Mouse (Mus musculus) gastrocnemius, postnatal 36 days (tissue): Measurements from ENCODE around the gene Slc35f4. TPM values are rescaled to one million over a fixed set of nuclear protein-coding genes. Genes with fewer than 3 reads are reported as not detected.

ENCODE experiments used
- DNase-seq, 2 experiments: peaks; one replicate each; pipeline ENCODE4 v3.0.0; 2022
- intact Hi-C: fragments of 180-260 bp; cut with DNase I; formaldehyde crosslinking; loops from one replicate; pipeline ENCODE4 v1.15.1; 2025
- total RNA-seq, 2 experiments: library from RNA; stranded (reverse); gene quantifications; 2 replicates each; pipeline ENCODE4 v1.2.3; 2021

Gene Slc35f4
- total RNA-seq, 2 experiments from 2014 or later = not detected

DNA sequence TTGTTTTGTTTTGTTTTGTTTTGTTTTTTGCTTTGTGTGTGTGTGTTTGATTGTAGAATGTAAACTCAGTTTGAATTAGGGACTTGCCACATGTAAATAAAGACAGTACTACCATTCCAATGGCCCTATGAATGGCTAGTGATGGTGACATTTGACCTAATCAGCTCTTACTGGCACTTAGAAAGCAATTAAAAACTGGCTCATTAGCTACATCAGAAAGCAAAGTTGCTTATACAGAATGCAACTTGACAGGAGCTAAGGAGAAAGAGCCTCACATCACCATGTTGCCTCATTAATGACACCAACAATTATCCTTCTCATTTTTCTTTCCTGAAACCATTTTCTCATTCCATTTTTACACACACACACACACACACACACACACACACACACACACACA lies 170.3 kb downstream of the Slc35f4 start:
- intact Hi-C loops = no loop called here
- DNase-seq = no peak

DNA sequence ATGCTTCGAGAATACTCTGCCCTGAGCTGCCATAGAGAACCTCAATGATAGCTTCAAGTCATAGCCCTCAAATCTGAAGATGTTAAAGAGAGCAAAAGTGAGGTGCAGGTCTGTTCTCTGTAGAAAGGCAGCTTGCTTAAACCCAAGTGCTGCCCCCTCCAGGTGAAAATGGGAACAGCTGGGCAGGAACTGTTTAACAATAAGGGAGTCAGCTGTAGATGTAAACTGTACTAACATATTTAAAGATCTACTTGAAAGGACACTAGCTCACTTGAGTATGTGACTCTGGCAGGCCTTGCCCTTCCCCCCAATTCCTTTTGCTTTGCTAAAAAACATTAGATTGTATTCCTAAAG lies 177.0 kb downstream of the Slc35f4 start:
- DNase-seq = no peak
- intact Hi-C loops = no loop called here

DNA sequence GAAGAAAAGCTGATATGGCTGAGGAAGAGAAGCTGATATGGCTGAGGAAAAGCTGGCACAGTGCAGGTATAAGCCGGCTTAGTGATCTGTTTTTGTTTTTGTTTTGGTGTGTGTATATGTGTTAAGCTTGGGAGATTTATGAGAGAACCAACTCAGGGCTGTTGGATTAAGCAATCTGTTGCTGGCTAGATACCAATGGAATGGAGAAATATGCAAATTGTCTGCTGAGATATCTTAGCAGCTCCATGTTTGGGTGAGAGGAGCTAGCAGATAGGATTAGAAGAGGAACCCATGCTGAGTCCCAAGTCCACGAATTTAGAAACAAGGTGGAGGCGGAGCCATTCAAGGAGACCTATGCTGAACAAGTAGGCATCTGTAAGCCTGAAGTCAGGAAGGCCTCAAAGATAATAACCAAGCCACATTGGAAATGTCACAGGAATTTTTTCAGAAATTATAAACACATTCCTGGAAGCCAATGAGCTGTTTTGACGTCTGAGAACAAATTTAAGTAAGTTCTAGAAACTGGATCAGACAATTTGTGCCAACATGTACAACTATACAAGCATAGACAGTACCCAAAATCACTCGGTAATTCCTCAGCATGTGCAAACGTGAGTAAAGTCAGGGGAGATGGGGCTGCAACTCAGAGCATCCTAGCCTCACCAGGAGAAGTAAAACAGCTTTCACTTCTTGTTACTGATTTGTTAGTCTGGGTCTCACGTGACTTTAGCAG lies 177.5 kb downstream of the Slc35f4 start:
- DNase-seq = no peak
- intact Hi-C loops = no loop called here

DNA sequence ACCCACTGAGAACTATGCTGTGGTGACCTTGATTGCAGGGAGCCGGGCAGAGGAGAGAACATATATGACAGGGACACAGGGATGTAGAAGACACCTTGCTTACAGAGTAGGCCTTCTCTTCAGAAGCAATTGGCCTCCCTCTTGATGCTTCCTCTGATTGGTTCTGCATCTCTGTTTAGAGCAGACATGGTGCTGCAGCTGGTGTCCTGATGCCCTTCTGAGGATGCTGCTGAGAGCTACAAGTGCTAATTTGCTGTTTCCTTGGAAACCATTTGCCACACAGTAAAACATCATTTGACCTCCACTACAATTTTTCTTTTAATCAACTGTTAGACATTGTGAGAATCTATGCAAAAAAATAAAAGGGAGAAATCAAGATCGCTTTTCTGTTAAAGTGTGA lies 180.0 kb downstream of the Slc35f4 start:
- no peak for DNase-seq
- intact Hi-C loops = no loop called here

DNA sequence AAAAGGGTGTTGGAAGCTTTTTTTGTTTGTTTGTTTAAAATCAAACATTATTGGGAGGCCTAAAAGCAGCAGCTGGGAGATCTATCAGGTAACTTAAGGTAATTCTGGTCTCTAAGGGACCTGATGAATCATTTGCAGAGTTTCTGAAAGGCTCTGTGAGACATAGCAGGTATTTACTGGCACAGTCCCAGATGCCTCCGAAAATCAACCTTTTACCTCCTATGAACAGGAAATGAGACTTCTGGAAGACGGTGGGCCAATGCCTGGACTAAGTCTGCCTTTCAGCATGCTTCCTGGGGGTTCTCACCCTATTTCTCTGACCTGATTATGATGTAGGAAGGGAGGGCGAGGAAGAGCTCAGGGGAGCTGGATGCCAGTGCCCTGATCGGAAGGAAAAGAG lies 188.8 kb downstream of the Slc35f4 start:
- intact Hi-C loops = no loop called here
- no peak for DNase-seq

DNA sequence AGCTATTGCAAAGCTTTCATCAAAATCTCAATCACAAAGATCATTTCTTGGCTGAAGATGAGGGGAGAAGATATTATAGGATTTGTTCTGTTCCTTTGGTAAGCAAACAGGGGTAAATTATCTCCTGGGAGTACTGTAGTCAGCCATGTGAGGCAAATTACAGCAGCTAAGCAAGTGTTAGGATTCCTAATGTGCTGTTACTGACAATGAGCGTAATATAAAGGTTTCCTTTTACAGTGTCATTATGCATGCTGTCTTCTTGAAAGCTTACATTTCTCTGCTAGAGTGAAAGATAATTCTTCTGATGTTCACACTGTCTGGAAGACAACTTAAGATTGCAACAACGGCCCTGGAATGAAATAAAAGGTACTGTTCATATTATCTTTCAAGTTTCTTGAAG lies 192.0 kb downstream of the Slc35f4 start:
- no peak for DNase-seq
- intact Hi-C loops = no loop called here

DNA sequence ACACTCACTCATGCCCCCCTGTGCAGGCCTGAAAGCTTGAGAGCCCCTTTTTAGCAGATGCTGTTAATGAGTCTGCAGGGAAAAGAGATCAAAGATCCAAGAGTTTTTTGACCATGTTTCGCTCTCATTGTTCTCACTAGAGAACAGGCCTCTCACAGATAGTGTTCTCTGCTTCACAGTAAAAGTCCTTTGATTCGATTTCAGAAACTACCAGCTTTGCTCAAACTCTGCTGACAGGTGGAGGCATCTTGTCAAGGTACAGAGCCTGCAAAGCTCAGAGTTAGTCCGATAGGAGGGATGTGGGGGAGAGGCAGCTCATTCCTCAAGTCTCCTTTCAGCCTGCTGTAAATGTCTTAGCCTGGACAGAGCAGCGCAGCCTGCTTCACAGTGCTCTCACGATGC lies 209.4 kb downstream of the Slc35f4 start:
- intact Hi-C loops = no loop called here

DNA sequence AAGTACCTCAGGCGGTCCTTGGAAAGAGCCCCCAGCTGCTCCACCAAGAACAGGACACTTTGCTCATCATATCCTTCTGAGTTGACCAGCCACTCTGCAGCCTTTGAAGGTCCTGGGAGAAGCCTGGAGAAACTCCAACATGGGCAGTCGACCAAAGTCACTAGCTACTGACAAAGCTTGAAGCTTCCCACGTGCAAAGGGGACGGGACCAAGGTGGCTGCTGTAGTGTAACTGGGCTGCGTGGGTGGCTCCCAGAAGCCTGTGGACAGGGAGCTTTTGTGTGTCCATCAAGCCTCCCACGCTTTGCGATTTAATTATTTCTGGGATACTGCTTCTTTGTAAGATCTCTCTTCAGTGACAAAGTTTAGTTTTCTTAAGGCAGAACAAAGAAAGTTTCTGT lies 211.9 kb downstream of the Slc35f4 start:
- DNase-seq = no peak
- intact Hi-C loops = no loop called here

More for the DNA sequence above, 209.4 kb downstream of the Slc35f4 start:
- DNase-seq = no peak

DNA sequence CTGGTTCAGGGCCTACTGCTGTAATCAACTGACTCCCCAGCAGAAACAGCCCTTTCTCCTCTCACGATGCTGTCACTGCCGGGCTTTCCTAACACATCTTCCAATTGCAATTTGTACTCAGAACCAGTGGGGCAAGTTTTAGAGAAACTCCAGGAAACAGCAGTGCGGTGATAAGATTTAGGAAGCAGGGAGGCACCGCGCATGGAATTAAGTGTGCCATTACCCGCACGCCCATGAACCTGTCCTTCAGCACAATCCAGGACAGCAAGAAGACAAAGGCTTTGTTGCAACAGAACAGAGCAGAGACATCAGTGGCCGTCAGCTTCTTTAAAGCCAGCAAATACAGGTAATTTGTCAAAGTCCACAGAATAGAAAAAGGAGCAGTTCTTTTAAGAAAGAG lies 212.5 kb downstream of the Slc35f4 start:
- no peak for DNase-seq
- intact Hi-C loops = no loop called here

DNA sequence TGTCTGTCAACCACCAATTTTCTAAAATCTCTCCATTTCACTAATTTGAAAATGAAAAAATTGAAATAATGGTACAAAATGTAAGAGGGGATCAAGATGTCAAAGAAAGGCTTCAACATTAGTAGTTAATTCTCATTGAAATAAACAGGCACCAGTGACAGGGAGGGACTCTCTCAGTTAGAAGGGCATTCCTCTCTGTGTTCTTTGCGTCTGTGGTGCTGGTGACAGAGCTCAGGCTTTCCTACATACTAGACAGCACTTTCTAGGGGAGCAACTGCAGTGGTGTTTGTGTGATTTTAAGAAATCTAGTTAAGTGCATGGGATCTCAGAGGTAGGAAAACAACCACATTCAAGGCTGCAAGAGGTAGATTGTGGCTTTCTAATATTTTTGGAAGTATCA lies 214.3 kb downstream of the Slc35f4 start:
- no peak for DNase-seq
- intact Hi-C loops = no loop called here

DNA sequence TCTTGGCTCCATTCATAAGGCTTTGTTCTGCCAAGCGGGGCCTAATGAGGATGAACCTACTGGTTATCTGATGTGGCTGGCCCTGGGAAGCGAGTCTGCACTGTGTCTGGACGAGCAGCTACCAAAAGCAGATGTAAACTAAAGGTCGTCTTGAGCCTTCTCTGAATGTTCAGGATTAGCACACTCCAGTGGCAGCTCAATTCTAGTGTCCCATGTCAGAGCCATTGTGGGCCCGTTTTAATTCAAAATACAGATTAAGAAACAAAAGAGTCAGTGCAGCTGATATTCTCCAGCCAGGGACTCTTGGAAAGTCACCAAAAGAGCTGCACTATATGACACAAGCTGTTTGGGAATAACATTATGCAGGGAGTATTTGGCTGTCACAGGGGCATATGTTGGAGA lies 214.8 kb downstream of the Slc35f4 start:
- no peak for DNase-seq
- intact Hi-C loops = no loop called here

DNA sequence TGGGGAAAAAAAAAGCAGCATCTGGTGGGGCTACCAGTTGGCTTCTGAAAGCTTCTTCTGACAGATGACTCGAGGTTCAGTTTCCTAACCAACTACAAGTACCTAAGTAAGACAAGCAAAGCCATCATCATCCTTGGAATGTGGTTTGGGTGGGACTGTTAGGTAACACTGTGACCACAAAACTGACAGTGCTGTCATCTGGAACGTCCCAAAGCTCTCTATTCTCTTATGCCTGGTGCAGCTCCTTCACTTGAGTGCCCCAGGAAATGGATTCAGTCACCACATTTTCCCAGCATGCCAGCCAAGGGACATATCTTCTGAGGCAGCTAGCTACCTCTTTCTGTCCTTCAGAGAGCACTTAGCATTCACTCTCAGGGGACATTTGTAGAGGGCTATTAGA lies 216.2 kb downstream of the Slc35f4 start:
- no peak for DNase-seq
- intact Hi-C loops = no loop called here

DNA sequence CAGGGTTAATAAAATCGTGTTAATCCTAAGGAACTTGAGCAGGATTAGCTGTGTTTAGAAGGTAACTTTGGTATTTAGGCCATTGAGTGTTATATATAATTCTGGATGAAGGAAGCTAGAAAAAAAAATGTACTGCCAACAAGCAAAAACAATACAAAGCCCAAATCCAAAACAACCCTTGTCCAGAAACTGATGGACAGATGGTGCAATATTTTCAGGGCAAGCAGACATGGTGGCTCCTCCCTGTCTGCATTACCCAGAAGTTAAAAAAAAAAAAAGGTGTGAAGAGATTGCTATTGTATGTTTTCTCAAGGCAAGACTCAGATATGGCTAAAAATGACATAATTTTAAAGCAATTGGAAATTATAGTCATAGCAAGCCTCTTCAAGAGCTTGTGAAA lies 217.3 kb downstream of the Slc35f4 start:
- intact Hi-C loops = no loop called here
- no peak for DNase-seq

DNA sequence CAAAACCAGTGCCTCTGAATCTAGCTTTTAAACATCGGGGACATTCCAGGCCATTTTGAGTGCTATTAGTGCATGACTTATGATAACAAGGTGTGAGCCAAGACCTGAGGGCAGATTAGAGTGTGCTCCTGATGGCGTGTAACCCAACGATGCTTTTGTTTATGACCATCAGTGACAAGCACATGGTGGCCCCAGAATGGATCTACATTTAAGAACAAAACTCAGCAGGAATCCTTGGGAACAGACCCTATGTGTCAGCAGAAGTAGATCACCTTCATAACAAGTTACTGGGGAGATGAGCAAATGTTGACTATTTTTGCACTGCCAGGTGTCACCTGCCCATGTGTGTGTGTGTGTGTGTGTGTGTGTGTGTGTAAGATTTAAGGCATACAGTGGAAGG lies 218.0 kb downstream of the Slc35f4 start:
- no peak for DNase-seq
- intact Hi-C loops = no loop called here

DNA sequence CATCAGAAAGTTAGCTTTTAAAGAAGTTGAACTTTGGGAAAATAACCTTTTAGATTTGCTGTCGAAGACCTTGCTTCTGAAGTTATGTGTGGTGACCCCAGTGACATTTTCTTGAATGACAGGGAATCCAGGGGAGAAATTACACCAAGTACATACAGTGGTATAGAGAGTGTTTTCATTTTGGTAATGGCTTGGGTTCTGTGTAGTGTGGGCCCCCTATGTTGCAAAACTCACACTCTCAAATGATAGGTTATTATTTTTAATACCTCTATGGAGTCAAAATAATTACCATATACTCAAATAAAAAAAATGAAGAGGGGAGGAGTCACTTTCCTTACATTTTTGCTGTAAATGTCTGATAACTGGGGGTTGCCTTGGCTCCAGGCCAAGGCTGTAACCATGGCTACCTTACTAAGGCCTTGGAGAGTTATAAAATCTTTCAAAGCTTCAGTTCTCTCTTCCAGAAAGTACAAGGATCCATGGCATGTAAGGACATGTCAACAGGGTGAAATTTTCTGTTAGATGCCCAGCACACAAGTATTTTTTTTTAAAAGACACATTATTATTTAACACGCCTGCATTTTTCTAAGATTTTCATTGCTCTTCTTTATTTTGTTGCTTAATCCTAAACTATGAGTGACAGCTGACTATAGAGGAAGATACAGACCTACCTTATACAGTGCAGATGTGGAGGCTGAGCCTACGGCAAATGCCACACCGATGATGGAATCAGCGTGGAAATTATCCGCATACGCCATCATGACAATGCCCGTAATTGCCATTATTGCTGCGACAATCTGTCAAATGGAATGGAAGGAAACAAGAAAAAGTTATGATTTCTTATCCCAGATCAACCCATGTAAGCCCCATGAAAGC lies 220.1 kb downstream of the Slc35f4 start:
- DNase-seq = no peak
- intact Hi-C loops = no loop called here

DNA sequence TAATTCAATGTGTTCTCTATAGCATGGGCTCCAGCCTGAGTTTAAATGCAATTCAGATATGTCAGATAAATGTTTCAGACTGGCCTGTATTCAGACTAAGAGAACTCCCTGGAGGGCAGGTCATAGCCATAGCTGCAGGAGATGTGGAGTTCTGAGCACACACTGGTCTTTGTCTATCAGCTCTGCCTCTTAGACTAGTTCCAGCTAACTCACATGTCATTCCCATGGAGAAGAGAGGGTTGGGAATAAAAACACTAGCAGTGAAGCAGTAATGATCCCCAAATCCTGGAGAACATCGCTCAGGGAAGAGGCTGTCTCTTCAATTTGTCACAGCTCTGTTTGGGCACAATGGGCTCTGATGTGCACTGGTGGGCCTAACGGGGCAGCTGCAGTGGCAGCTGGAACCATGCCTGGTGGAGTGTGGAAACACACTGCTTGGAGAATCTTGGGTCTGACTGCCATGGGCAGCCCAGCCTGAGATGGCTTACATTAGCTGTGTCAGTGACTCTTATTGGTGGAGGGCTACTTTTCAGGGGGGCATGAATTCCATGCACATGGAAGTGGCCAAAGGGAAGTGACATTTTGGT lies 223.5 kb downstream of the Slc35f4 start:
- DNase-seq = no peak
- intact Hi-C loops = no loop called here

DNA sequence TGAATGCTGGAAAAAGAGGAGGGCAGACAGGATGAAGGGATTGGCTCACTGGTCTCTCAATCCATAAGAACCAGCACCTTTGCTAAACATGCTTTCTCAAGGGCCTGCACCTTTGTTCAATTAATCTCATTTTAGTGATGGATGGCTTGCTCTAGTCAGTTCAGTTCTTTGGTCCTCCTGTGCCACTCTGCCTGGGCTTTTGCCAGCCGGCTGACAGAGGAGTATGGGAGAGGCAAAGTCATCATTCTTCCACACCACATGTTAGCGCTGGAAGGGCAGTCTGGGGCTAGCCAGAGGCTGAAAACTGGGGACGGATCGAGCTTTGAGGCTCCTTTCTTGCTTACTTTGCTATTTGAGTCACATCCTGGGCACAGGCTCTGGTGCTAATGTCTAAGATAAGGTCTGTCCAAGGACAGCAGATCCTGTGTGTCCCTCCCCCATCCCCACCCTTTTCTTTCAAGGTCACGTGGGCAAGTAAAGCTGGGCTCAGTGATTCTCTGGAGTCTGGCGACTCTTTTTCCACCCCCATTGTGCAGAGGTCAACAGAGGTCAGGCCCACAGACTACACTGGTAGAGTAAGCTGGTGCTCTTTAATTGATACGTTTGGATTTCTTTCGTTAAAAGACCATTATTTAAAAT lies 224.7 kb downstream of the Slc35f4 start:
- intact Hi-C loops = no loop called here
- DNase-seq = no peak

DNA sequence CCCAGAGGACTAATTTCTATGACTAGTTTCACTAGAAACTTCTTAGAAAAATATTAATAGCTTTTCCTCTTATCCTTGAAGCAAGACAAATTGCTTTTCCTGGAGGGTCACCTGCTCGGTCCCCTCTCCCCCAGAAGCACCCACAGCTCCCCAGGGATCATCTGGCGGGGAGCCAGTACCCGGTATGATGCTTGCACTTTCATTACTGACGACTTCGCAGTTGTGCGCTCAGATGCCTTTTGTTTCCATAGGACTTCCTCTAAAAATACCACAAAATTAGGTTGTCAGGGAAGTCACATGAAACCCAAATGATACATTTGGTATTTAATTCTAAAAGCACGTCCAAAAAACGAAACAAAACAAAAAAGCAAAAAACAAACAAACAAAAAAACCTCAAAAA lies 225.5 kb downstream of the Slc35f4 start:
- intact Hi-C loops = no loop called here
- no peak for DNase-seq

DNA sequence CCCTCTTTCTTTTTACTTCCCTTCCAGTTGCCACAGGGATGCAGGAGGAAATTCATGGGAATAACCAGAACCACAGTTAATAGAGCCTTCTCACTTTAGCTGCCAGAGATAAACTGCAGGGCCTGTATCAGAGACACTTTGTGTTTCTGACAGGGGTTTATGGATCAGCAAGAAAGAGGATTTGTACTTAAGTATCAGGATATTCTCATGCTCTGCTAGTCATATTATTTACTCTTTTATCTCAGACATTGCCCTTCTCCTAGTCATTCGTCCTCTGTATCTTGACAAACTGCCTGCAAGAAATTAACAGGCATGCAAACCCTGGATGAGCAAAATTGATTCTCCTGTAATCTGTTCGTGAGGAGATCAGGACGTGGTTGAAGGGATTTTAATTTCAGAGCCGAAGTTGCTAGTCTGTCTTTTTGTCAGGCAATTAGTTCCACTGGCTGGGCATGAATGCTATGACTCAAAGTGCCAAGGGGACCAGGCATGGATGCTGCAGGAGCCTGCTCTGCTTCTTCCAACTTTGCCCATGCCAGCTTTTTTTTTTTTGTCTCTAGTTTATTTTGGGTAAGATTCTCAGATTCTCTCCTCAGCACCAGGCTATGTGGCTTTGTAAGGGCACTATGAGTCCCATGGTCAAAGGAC lies 231.9 kb downstream of the Slc35f4 start:
- no peak for DNase-seq
- intact Hi-C loops = no loop called here

DNA sequence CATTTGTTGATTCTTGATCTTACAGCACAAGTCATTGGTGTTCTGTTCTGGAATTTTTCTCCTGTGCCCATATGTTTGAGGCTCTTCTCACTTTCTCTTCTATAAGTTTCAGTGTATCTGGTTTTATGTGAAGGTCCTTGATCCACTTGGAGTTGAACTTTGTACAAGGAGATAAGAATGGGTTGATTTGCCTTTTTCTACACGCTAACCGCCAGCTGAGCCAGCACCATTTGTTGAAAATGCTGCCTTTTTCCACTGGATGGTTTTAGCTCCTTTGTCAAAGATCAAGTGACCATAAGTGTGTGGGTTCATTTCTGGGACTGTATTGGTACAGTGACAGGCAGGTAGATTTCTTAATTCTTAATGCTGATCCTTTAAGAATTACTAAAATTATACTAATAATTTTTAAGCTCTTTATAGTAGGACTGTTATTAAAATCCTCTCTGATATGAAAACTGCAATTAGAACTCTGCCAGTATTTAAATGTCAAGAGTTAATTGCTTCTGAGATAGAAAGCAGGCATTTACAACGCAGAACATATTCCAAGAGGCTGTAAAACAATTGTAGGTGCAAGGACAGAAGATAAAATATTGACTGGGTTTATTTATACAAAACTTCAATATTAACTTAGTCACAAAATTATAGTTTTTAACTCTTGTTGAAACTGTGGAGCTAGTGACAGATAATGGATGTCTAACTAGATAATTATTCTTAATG lies 235.7 kb downstream of the Slc35f4 start:
- no peak for DNase-seq
- intact Hi-C loops = no loop called here
